Mouse (Mus musculus): Measurements from ENCODE around the gene Ttc7. TPM values are rescaled to one million over a fixed set of nuclear protein-coding genes. Genes with fewer than 3 reads are reported as not detected.

The Ttc7 gene
- polyA plus RNA-seq, 1 experiment from 2014 or later: 4.2 TPM

DNA sequence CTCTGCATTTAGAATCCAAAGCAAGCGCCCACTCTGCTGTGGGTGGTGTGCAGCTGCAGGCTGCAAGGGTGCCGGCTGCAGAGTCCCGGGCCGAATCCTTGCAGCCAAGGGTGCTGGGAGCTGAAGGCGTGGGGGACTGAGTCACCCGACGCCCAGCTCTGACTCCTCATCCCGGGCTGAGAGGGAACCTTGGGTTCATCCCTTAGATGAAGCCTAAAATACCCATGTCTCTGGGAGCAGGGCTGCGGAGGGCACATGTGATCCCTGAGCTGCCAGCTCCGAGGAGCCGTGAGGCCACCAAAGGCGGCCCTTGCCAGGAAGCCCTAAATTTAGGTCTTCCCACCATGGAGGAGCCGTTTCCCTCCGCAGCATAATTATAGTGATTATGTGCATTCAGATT lies 52.5 kb downstream of the Ttc7 start:
- ATAC-seq: no peak
- no peaks in the 10 kb centered on the region for H3K27me3 ChIP-seq (ENCODE audit: control insufficient read depth, insufficient read depth, low read depth, low read length)
- no peaks in the 10 kb centered on the region for H3K36me3 ChIP-seq (ENCODE audit: control insufficient read depth, insufficient read depth, low read length)
- peaks cover 26% of the 10 kb centered on the region for H3K4me1 ChIP-seq (ENCODE audit: control insufficient read depth, insufficient read depth, low read length)
- no peak overlapping the region for H3K4me3 ChIP-seq (ENCODE audit: low read depth, low read length)
- H3K9me3 ChIP-seq (replicated peaks; ENCODE audit: control insufficient read depth, low read length, poor library complexity, severe bottlenecking): no peaks in the 10 kb centered on the region
- no peak overlapping the region for H3K4me2 ChIP-seq (ENCODE audit: low read length)
- no peak overlapping the region for H3K27ac ChIP-seq (ENCODE audit: low read length)
- WGBS: 91% methylated on average over 14 of the region's 14 CpGs
- H3K9ac ChIP-seq (ENCODE audit: low read depth, low read length): no peak overlapping the region

DNA sequence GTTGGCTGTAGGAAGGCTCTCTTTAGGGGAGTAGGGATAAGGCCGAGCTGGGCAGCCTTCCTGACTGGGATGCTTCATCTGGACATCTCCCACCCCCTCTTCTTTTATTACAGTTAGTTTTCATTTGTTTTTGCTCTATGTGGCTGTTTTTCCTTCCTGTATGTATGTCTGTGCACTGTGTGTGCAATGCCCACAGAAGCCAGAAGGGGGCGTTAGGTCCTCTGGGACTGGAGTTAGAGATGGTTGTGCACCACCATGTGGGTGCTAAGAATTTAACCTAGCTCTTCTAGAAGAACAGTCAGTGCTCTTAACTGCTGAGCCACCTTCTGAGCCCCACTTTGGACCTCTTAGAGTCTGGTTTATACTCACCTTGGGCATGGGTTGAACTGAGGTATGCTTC lies 53.0 kb downstream of the Ttc7 start:
- Histone ChIP-seq H3K9ac (ENCODE audit: low read depth, low read length) (no peak overlapping the region), H3K4me1 (ENCODE audit: control insufficient read depth, insufficient read depth, low read length) (peaks cover 21% of the 10 kb centered on the region), H3K27ac (ENCODE audit: low read length) (no peak overlapping the region), H3K9me3 (replicated peaks; ENCODE audit: control insufficient read depth, low read length, poor library complexity, severe bottlenecking) (no peaks in the 10 kb centered on the region), H3K27me3 (ENCODE audit: control insufficient read depth, insufficient read depth, low read depth, low read length) (no peaks in the 10 kb centered on the region), H3K4me2 (ENCODE audit: low read length) (no peak overlapping the region), H3K4me3 (ENCODE audit: low read depth, low read length) (no peak overlapping the region), H3K36me3 (ENCODE audit: control insufficient read depth, insufficient read depth, low read length) (no peaks in the 10 kb centered on the region)
- WGBS: 80% methylated on average over 2 of the region's 2 CpGs
- ATAC-seq: no peak

DNA sequence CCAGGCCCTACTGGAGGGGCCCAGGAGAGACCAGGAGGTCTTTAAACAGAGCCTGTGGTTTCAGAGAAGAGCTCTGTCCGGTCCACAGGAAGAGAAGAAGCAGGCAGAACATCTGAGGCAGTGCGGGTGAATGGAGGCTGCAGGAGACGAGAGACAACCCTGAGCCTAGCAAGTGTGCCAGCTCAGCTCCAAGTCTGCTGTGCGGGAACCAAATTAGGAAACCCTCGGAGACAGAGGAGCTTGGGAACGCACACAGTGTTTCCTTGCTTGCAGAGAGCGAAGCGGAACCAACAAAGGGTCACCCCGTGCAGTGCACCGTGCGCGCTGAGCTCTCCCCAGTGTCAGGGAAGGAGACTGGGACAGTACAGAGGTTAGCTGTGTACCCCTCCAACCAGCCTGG lies 54.2 kb downstream of the Ttc7 start:
- Histone ChIP-seq H3K4me1 (ENCODE audit: control insufficient read depth, insufficient read depth, low read length) (peaks cover 9% of the 10 kb centered on the region), H3K27me3 (ENCODE audit: control insufficient read depth, insufficient read depth, low read depth, low read length) (no peaks in the 10 kb centered on the region), H3K36me3 (ENCODE audit: control insufficient read depth, insufficient read depth, low read length) (no peaks in the 10 kb centered on the region), H3K9ac (ENCODE audit: low read depth, low read length) (no peak overlapping the region), H3K4me2 (ENCODE audit: low read length) (no peak overlapping the region), H3K4me3 (ENCODE audit: low read depth, low read length) (no peak overlapping the region), H3K9me3 (replicated peaks; ENCODE audit: control insufficient read depth, low read length, poor library complexity, severe bottlenecking) (no peaks in the 10 kb centered on the region), H3K27ac (ENCODE audit: low read length) (no peak overlapping the region)
- ATAC-seq: no peak
- 80% methylated on average over 12 of the region's 12 CpGs for WGBS

DNA sequence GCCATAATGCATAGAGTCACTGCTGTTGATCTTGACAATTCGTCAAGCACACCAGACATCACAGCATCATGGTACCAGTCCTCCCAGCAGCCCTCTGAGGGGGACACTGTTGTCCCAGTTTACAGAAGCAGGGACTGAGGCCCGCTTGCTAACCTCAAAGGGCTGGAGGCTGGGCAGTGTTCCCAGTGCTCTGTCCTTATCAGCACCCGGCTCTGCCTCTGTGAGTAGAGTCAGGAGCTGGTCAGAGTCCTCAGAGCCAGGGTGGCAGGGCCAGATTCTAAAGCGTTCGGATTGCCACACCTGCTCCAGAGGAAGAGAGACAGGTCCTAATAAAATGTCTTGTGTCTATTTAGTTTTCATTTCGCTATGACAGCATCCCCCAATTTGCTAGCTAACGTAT lies 55.0 kb downstream of the Ttc7 start:
- no peak overlapping the region for H3K27ac ChIP-seq (ENCODE audit: low read length)
- H3K36me3 ChIP-seq (ENCODE audit: control insufficient read depth, insufficient read depth, low read length): no peaks in the 10 kb centered on the region
- no peaks in the 10 kb centered on the region for H3K27me3 ChIP-seq (ENCODE audit: control insufficient read depth, insufficient read depth, low read depth, low read length)
- no peak for ATAC-seq
- WGBS: 94% methylated on average over 7 of the region's 7 CpGs
- no peak overlapping the region for H3K9ac ChIP-seq (ENCODE audit: low read depth, low read length)
- H3K4me1 ChIP-seq (ENCODE audit: control insufficient read depth, insufficient read depth, low read length): peaks cover 1% of the 10 kb centered on the region
- H3K4me3 ChIP-seq (ENCODE audit: low read depth, low read length): no peak overlapping the region
- H3K9me3 ChIP-seq (replicated peaks; ENCODE audit: control insufficient read depth, low read length, poor library complexity, severe bottlenecking): no peaks in the 10 kb centered on the region
- H3K4me2 ChIP-seq (ENCODE audit: low read length): no peak overlapping the region

DNA sequence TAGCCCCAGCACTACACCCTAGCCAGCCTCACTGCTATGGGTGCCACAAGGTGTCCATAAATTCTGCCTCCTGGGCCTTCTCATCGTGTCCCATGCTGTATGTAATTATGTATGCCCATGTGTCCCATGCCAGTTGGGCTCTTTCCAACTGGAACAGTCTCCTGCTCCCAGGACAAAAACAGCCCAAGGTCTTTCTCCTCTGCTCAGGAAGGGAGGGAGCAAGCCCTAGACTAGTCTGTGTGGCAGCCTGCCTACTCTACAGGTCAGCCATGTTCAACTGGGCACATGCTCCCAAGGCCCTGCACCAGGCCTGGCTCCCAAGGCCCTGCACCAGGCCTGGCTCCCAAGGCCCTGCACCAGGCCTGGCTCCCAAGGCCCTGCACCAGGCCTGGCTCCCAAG lies 56.4 kb downstream of the Ttc7 start:
- 85% methylated on average over 1 of the region's 1 CpGs for WGBS
- no peaks in the 10 kb centered on the region for H3K27me3 ChIP-seq (ENCODE audit: control insufficient read depth, insufficient read depth, low read depth, low read length)
- no peaks in the 10 kb centered on the region for H3K9me3 ChIP-seq (replicated peaks; ENCODE audit: control insufficient read depth, low read length, poor library complexity, severe bottlenecking)

DNA sequence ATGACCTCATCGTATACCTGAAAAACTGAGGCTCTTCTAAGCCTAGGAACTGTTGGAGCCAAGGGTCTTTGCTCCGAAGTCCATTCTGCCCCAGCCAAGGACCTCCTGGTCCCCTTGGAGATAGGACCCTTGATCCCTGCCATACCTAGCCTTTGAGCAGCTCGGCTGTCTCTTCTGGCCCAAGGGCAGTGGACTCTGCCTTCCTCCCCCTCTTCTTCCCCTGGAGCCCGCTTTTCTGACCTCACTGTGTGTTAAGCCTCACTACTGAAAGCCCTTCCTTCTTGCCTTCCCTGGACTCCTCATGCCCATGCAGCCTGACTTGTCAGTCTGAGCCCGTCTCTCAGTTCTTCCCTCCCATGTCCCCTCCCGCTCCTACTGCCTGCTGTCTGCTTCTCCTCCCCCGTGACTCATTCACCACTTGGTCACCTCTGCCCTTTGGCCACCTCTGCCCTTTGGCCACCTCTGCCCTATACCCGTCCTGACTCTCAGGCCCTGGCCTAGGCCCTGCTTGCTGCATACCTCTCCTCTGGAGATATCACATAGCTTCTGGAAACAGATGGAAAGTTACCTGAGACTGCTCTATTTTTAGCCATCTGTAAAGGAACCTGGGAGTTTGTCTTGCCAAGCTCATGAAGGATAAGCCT lies 60.5 kb downstream of the Ttc7 start:
- Histone ChIP-seq H3K4me3 (ENCODE audit: low read depth, low read length) (no peak overlapping the region), H3K27me3 (ENCODE audit: control insufficient read depth, insufficient read depth, low read depth, low read length) (no peaks in the 10 kb centered on the region), H3K4me2 (ENCODE audit: low read length) (no peak overlapping the region), H3K27ac (ENCODE audit: low read length) (no peak overlapping the region), H3K36me3 (ENCODE audit: control insufficient read depth, insufficient read depth, low read length) (no peaks in the 10 kb centered on the region), H3K4me1 (ENCODE audit: control insufficient read depth, insufficient read depth, low read length) (no peaks in the 10 kb centered on the region), H3K9ac (ENCODE audit: low read depth, low read length) (no peak overlapping the region), H3K9me3 (replicated peaks; ENCODE audit: control insufficient read depth, low read length, poor library complexity, severe bottlenecking) (no peaks in the 10 kb centered on the region)
- no peak for ATAC-seq
- WGBS: 81% methylated on average over 8 of the region's 8 CpGs

More for the DNA sequence above, 56.4 kb downstream of the Ttc7 start:
- Histone ChIP-seq H3K36me3 (ENCODE audit: control insufficient read depth, insufficient read depth, low read length) (no peaks in the 10 kb centered on the region), H3K27ac (ENCODE audit: low read length) (no peak overlapping the region), H3K9ac (ENCODE audit: low read depth, low read length) (no peak overlapping the region), H3K4me3 (ENCODE audit: low read depth, low read length) (no peak overlapping the region), H3K4me1 (ENCODE audit: control insufficient read depth, insufficient read depth, low read length) (no peaks in the 10 kb centered on the region), H3K4me2 (ENCODE audit: low read length) (no peak overlapping the region)
- ATAC-seq: no peak

DNA sequence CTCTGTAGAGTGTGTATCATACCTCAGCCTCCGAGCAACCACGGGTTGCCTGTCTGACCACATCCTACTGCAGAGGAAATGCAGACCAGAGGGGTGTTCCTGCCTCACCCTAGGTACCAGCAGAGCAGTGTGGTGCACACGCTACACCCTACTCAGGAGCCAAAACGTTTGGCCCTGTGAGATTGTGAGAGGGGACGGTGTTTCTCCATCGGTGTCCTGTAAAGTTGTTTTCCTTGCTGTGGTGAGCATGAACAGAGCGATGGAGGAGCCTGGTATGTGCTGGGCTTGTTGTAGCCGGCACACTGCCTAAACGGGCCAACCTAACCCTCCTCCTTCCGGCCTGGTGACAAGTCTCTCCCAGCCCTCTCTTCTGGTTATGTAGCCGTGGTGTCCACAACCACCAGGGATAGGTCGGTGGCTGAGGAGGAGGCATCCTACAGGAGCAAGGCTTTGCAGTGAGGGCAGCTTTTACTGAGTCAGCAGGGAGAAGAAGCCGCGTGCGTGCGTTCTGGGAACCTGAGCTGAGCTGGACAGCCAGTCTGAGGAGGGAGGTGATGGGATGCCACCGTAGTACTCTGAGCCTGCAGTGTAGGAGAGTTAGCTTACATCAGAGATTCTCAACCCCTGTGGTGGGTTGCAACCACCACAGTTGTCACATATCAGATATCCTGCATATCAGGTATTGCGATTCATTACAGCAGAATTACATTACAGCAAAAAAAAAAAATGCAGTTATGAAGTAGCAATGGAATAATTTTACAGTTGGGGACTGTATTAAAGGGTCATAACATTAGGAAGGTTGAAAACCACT lies 62.0 kb downstream of the Ttc7 start:
- ATAC-seq: no peak
- no peak overlapping the region for H3K4me3 ChIP-seq (ENCODE audit: low read depth, low read length)
- 72% methylated on average over 18 of the region's 18 CpGs for WGBS
- H3K9ac ChIP-seq (ENCODE audit: low read depth, low read length): no peak overlapping the region
- H3K9me3 ChIP-seq (replicated peaks; ENCODE audit: control insufficient read depth, low read length, poor library complexity, severe bottlenecking): no peaks in the 10 kb centered on the region
- H3K27ac ChIP-seq (ENCODE audit: low read length): no peak overlapping the region
- no peak overlapping the region for H3K4me2 ChIP-seq (ENCODE audit: low read length)
- no peaks in the 10 kb centered on the region for H3K36me3 ChIP-seq (ENCODE audit: control insufficient read depth, insufficient read depth, low read length)
- no peaks in the 10 kb centered on the region for H3K27me3 ChIP-seq (ENCODE audit: control insufficient read depth, insufficient read depth, low read depth, low read length)
- no peaks in the 10 kb centered on the region for H3K4me1 ChIP-seq (ENCODE audit: control insufficient read depth, insufficient read depth, low read length)

DNA sequence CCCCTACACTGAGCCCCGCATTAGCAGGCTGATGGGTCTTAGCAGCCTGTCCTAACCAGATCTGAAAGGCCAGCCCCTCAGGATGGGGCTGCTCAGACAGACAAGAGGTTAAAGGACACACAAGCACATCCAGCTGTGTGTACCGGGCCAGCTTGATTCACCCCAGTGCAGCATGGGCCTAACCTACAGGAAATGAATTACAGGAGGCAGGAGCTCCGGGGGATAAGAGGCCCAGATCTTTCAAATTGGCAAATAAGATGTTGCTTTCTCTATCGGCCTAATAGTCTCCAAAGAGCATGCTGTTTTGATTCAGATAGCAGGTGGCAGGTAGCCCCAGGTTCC lies 62.5 kb downstream of the Ttc7 start:
- Histone ChIP-seq H3K4me2 (ENCODE audit: low read length) (no peak overlapping the region), H3K4me1 (ENCODE audit: control insufficient read depth, insufficient read depth, low read length) (no peaks in the 10 kb centered on the region), H3K27ac (ENCODE audit: low read length) (no peak overlapping the region), H3K9ac (ENCODE audit: low read depth, low read length) (no peak overlapping the region), H3K9me3 (replicated peaks; ENCODE audit: control insufficient read depth, low read length, poor library complexity, severe bottlenecking) (no peaks in the 10 kb centered on the region), H3K36me3 (ENCODE audit: control insufficient read depth, insufficient read depth, low read length) (no peaks in the 10 kb centered on the region), H3K27me3 (ENCODE audit: control insufficient read depth, insufficient read depth, low read depth, low read length) (no peaks in the 10 kb centered on the region), H3K4me3 (ENCODE audit: low read depth, low read length) (no peak overlapping the region)
- ATAC-seq: no peak
- 48% methylated on average over 4 of the region's 4 CpGs for WGBS

DNA sequence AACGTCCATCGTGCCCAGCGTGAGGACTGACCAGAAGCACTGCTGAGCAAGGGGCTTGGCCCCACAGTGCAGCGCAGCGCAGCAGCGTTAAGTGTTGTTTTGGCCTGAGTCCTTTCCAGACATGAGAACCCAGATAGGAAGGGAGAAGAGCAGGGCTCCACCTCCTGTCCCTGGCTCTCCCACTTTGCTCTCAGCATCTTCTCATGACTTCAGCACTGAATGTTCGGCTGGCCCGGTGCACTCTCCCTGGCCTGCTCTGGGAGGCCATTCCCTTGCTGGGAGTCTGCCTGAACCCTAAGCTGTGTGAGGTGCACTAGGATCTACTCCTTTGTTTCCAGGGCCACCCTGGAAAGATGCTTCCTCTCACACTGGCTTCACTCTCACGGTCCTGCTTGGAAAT lies 65.7 kb downstream of the Ttc7 start:
- Histone ChIP-seq H3K36me3 (ENCODE audit: control insufficient read depth, insufficient read depth, low read length) (no peaks in the 10 kb centered on the region), H3K4me3 (ENCODE audit: low read depth, low read length) (no peak overlapping the region), H3K4me2 (ENCODE audit: low read length) (no peak overlapping the region), H3K9ac (ENCODE audit: low read depth, low read length) (no peak overlapping the region), H3K27me3 (ENCODE audit: control insufficient read depth, insufficient read depth, low read depth, low read length) (no peaks in the 10 kb centered on the region), H3K4me1 (ENCODE audit: control insufficient read depth, insufficient read depth, low read length) (peaks cover 18% of the 10 kb centered on the region), H3K27ac (ENCODE audit: low read length) (no peak overlapping the region), H3K9me3 (replicated peaks; ENCODE audit: control insufficient read depth, low read length, poor library complexity, severe bottlenecking) (no peaks in the 10 kb centered on the region)
- 50% methylated on average over 9 of the region's 9 CpGs for WGBS
- ATAC-seq: no peak

All from midbrain, embryonic 16.5 days (tissue).